Mouse (Mus musculus): Measurements from ENCODE around the gene Rab31. TPM values are rescaled to one million over a fixed set of nuclear protein-coding genes. Genes with fewer than 3 reads are reported as not detected.

Rab31 gene
- polyA plus RNA-seq, 1 experiment from 2014 or later: 36.7 TPM

DNA sequence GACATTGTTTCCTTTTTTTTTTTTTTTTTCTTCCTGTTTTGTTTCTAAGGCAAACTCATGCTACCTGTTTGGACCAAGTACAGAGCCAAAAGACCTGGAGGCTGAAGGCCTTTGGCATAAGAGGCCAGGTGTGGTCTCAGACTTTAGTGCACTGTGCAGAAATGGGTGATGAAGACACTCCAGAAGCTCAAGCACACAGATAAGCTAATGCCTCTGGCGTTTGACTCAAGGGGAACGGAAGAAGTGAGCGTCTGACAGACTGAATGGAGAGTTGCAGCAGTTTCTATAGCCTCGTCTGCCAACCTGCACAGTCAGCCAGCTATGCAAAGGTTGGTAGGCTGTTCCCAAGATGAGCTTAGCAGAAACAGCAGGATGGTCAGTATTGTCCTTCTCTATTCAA lies 116.9 kb downstream of the Rab31 start:
- Histone ChIP-seq H3K36me3 (no peaks in the 10 kb centered on the region), H3K27me3 (no peaks in the 10 kb centered on the region), H3K4me1 (no peaks in the 10 kb centered on the region), H3K4me3 (no peak overlapping the region), H3K9ac (no peak overlapping the region), H3K4me2 (no peak overlapping the region), H3K27ac (no peak overlapping the region), H3K9me3 (no peaks in the 10 kb centered on the region)
- 46% methylated on average over 4 of the region's 4 CpGs for WGBS
- no peak for ATAC-seq (ENCODE audit: borderline replicate concordance, extremely low read depth, low FRiP score, low TSS enrichment)

DNA sequence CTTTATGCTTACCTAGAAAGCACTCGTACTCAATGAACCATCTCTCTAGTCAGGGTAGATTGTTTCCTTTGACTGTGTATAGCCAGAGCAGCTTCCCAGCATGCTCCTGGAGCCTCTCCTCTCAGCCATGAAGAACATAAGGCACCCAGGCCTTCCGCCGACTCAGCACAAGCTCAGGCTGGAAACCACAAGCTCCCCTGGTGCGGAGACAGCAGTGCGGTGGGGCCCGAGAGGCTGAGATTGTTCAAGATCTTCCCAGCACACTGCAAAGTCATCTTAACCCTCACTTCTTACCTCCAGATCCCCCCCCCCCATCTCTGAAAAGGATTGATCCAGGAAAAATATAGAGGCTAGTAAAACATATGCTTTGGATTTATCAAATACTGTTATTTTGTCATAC lies 122.0 kb downstream of the Rab31 start:
- no peaks in the 10 kb centered on the region for H3K9me3 ChIP-seq
- no peak overlapping the region for H3K4me2 ChIP-seq
- no peaks in the 10 kb centered on the region for H3K36me3 ChIP-seq
- no peak overlapping the region for H3K27ac ChIP-seq
- no peak overlapping the region for H3K4me3 ChIP-seq
- H3K9ac ChIP-seq: no peak overlapping the region
- H3K27me3 ChIP-seq: no peaks in the 10 kb centered on the region
- no peak for ATAC-seq (ENCODE audit: borderline replicate concordance, extremely low read depth, low FRiP score, low TSS enrichment)
- no peaks in the 10 kb centered on the region for H3K4me1 ChIP-seq
- 88% methylated on average over 6 of the region's 6 CpGs for WGBS

DNA sequence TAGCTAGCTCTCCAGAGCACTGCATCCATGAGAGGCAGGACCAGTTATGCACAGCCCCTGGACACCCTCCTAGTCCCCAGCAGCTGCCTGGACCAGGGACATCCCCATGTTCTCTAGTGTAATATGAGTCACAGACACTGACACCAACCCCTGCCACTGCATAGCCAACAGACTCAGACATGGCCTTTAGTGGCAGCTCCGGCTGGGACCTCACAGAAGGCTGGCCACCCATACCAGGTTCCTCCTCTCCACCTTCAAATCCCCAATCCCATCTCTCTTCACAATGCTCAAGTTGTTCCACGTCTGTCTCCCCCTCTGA lies 123.4 kb downstream of the Rab31 start:
- Histone ChIP-seq H3K4me2 (no peak overlapping the region), H3K9me3 (no peaks in the 10 kb centered on the region), H3K36me3 (no peaks in the 10 kb centered on the region), H3K4me1 (no peaks in the 10 kb centered on the region), H3K27ac (no peak overlapping the region), H3K4me3 (no peak overlapping the region), H3K27me3 (no peaks in the 10 kb centered on the region), H3K9ac (no peak overlapping the region)
- WGBS: 81% methylated on average over 2 of the region's 2 CpGs
- ATAC-seq (ENCODE audit: borderline replicate concordance, extremely low read depth, low FRiP score, low TSS enrichment): no peak

DNA sequence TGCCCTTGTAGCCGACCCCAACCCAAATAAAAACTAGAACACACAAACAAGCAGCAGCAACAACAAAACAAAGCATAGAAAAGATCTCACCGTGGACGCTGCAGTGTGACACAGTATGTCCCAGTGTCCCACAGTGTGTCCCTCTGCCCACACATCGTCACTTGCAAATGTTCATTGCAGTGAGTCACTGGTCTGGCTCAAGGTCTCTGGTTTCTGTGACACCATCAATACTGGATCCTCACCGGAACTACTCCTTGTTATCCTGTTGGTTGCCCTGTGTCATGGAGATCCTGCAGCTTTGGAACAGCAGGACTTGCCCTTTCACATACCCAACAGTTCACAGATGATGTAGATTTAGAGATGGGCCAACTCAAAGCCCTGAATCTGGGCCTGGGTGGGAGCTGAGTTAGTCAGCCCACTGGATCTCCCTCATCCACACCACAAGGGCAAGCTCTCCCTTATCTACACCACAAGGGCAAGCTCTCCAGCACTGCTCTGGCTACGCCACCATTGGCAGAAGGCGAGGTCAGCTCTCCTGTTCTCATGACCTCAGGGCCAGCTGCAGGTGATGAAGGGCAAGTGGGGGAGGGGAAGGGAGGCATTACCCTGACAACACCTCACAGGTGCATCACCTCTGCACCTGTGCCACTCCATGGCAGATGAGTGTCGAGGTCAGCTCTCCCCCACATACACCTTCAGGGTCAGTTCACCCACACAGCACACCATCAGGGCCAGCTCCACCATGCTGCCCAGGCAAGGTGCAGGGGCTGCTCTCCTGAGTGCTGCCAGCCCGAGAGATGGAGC lies 124.0 kb downstream of the Rab31 start:
- Histone ChIP-seq H3K9ac (no peak overlapping the region), H3K4me3 (no peak overlapping the region), H3K9me3 (no peaks in the 10 kb centered on the region), H3K27me3 (no peaks in the 10 kb centered on the region), H3K36me3 (no peaks in the 10 kb centered on the region), H3K4me2 (no peak overlapping the region), H3K27ac (no peak overlapping the region), H3K4me1 (no peaks in the 10 kb centered on the region)
- WGBS: 80% methylated on average over 9 of the region's 9 CpGs
- peak; percentile 56; the same call in 1 of the 2 replicates for ATAC-seq (ENCODE audit: borderline replicate concordance, extremely low read depth, low FRiP score, low TSS enrichment)

DNA sequence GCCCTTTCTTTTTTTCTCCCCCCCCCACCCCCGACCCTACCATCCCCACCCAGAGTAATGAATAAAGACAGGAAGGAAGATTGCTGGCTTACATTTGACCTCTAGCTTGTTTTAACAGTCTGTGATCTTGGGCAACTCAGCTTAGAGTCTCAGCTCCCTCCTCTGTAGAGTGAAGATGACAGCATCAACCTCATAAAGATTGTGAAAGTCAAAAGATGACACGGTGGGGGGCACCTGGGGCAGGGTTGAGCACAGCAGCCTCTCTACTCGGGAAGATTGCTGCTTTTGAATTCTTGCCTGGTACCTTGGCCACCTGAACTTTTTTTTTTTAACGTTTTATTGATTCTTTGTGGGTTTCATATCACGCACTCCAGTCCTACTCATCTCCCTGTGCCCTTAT lies 124.6 kb downstream of the Rab31 start:
- H3K36me3 ChIP-seq: no peaks in the 10 kb centered on the region
- no peak overlapping the region for H3K4me3 ChIP-seq
- no peaks in the 10 kb centered on the region for H3K9me3 ChIP-seq
- no peak for ATAC-seq (ENCODE audit: borderline replicate concordance, extremely low read depth, low FRiP score, low TSS enrichment)
- no peak overlapping the region for H3K4me2 ChIP-seq
- WGBS: 58% methylated on average over 5 of the region's 5 CpGs
- no peak overlapping the region for H3K9ac ChIP-seq
- no peaks in the 10 kb centered on the region for H3K4me1 ChIP-seq
- H3K27me3 ChIP-seq: no peaks in the 10 kb centered on the region
- no peak overlapping the region for H3K27ac ChIP-seq

DNA sequence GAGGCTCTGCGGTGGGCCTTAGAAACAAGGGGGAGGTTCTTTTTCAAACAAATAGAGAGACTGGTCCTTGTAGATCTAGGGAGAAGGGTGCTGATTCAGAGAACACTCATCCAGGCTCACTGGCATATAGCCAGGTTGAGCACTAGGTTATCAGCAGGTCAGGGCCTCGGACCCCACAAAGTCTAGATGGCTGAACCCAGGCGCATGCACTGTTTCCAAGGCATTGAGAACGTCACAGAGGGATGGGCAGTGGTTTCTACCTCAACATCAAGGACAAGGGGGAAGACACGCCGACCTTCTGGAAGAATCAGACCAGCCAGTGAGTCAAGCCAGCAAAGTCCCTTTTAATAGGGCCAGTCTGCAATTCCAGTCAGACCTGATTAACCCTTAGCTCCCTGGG lies 125.3 kb downstream of the Rab31 start:
- Histone ChIP-seq H3K27me3 (no peaks in the 10 kb centered on the region), H3K36me3 (no peaks in the 10 kb centered on the region), H3K27ac (no peak overlapping the region), H3K4me1 (0 out of 2 replicates have a peak, but pooled peaks cover 4% of the 10 kb centered on the region), H3K4me3 (no peak overlapping the region), H3K9ac (no peak overlapping the region), H3K4me2 (no peak overlapping the region), H3K9me3 (no peaks in the 10 kb centered on the region)
- ATAC-seq (ENCODE audit: borderline replicate concordance, extremely low read depth, low FRiP score, low TSS enrichment): no peak
- 62% methylated on average over 6 of the region's 6 CpGs for WGBS

DNA sequence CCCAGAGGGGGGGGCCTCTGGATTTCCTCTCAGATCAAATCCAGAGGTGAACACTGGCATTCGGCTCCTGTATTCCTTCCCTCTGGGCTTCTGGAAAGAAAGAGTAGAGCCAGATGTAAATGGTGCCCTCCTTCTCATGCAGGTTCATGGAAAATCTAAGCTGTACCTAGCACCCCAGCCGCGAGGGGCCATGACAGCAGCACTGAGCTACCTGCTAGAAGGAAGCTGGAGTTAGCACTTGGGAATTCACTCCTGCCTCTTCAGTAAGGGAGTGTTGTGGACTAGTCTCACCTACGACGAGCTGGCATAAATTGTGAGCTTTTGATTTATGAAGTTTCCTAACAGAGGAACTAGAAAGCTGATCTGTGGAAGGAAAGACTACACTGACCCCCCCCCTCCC lies 129.0 kb downstream of the Rab31 start:
- peak overlapping the region; percentile 93 for H3K27ac ChIP-seq
- no peak overlapping the region for H3K9ac ChIP-seq
- no peaks in the 10 kb centered on the region for H3K9me3 ChIP-seq
- 65% methylated on average over 5 of the region's 5 CpGs for WGBS
- no peaks in the 10 kb centered on the region for H3K36me3 ChIP-seq
- 0 out of 2 replicates have a peak, but pooled peaks cover 4% of the 10 kb centered on the region for H3K4me1 ChIP-seq
- no peaks in the 10 kb centered on the region for H3K27me3 ChIP-seq
- no peak for ATAC-seq (ENCODE audit: borderline replicate concordance, extremely low read depth, low FRiP score, low TSS enrichment)
- no peak overlapping the region for H3K4me3 ChIP-seq
- H3K4me2 ChIP-seq: peak overlapping the region; percentile 21; the same call in 1 of the 2 replicates

DNA sequence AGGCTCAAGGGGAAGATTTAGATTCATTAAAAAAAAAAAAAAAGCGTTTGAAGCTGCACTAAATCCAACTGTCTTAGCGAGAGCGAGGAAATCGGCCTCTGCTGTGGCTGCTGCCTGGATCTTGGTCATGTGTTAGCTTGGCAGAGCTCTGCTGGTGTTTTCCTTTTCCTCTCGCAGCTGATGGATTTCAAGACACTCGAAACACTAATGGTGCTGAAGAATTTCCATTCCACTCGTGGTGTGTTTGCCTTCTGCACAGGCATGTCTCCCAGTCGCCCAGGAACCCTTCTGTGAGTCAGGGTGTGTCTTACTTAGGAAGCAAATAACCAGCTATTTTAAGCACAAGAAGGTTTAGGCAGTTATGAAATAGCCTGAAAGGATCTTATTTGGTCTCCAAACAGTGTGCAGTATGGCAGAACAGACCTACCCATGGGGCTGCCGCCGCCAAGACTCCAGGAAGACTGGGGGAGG lies 129.5 kb downstream of the Rab31 start:
- peak; percentile 69 for ATAC-seq (ENCODE audit: borderline replicate concordance, extremely low read depth, low FRiP score, low TSS enrichment)
- H3K27ac ChIP-seq: peak overlapping the region; percentile 93
- H3K4me2 ChIP-seq: peak overlapping the region; percentile 21; the same call in 1 of the 2 replicates
- no peaks in the 10 kb centered on the region for H3K36me3 ChIP-seq
- H3K9me3 ChIP-seq: no peaks in the 10 kb centered on the region
- no peak overlapping the region for H3K9ac ChIP-seq
- WGBS: 37% methylated on average over 10 of the region's 10 CpGs
- 0 out of 2 replicates have a peak, but pooled peaks cover 4% of the 10 kb centered on the region for H3K4me1 ChIP-seq
- no peaks in the 10 kb centered on the region for H3K27me3 ChIP-seq
- H3K4me3 ChIP-seq: no peak overlapping the region

DNA sequence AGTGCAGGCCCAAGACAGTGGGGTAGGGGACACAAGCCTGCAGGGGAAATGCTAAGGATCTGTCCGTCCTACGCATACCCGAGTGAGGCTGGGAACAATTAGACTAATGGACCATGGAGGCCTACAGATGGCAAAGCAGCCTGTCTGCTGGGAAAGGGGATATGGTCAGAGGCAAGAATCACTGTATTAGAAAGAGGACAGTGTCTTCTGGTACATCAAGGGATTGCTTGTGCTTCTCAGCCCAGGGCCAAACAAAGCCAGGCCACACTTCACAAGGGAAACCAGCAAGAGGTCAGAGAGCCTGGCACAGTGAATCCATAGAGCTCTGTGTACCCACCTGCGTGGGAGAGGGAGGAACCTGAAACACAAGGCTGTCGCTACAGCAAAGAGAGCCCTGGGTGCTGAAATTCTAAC lies 130.0 kb downstream of the Rab31 start:
- H3K9ac ChIP-seq: no peak overlapping the region
- WGBS: 73% methylated on average over 5 of the region's 5 CpGs
- 0 out of 2 replicates have a peak, but pooled peaks cover 4% of the 10 kb centered on the region for H3K4me1 ChIP-seq
- H3K9me3 ChIP-seq: no peaks in the 10 kb centered on the region
- no peaks in the 10 kb centered on the region for H3K27me3 ChIP-seq
- peak overlapping the region; percentile 21; the same call in 1 of the 2 replicates for H3K4me2 ChIP-seq
- no peak for ATAC-seq (ENCODE audit: borderline replicate concordance, extremely low read depth, low FRiP score, low TSS enrichment)
- H3K27ac ChIP-seq: peak overlapping the region; percentile 93
- H3K4me3 ChIP-seq: no peak overlapping the region
- no peaks in the 10 kb centered on the region for H3K36me3 ChIP-seq

DNA sequence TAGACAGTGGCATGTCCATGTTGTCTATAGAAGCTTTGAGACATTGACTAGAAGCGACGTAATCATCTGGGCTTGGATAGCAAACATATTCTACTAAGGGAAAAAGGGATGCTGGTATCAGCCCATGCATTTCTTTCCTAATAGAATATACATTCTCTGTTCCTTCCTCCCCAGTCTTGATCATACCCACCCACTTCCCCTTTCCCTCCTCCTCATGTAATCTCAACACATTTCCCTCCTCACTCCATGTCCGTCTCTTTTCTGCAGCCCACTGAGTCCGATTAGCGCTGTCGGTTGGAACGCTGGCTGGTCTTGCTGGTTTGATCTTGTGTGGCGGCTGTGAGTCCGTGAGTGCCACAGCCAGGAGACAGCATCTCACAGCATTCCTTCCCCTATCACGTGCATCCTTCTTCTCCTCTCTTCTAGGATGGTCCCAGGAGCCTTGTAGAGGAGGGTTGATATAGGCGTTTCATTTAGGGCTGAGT lies 130.8 kb downstream of the Rab31 start, which contains the start of gene Txndc2:
TSS of gene Txndc2 (minus strand) at position 435 of the 485 bp plus-strand sequence.
- Histone ChIP-seq H3K4me3 (no peak within 1 kb of the TSS), H3K36me3 (no peaks in the 10 kb centered on the region), H3K9ac (no peak within 1 kb of the TSS), H3K27me3 (no peaks in the 10 kb centered on the region), H3K9me3 (no peaks in the 10 kb centered on the region), H3K27ac (peak within 1 kb of the TSS; percentile 93), H3K4me1 (0 out of 2 replicates have a peak, but pooled peaks cover 4% of the 10 kb centered on the region), H3K4me2 (peak within 1 kb of the TSS; percentile 21; the same call in 1 of the 2 replicates)
- no peak for ATAC-seq (ENCODE audit: borderline replicate concordance, extremely low read depth, low FRiP score, low TSS enrichment)
- WGBS: 85% methylated on average over 11 of the region's 11 CpGs

DNA sequence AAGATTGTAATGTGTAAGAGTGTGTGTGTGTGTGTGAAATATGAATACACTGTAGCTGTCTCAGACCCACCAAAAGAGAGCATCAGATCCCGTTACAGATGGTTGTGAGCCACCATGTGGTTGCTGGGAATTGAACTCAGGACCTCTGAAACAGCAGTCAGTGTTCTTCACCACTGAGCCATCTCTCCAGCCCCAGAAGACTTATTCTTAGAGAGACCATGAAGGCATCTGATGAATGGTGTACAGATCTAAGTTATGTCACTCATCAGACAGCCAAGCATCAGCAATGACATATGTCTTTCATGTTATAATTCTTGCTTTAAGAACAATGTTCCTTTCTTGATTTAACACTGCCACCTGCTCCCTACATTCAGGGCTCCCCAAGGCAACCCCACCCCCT lies 133.4 kb downstream of the Rab31 start:
- no peak overlapping the region for H3K9ac ChIP-seq
- WGBS: 89% methylated on average over 1 of the region's 1 CpGs
- H3K4me1 ChIP-seq: 0 out of 2 replicates have a peak, but pooled peaks cover 4% of the 10 kb centered on the region
- no peak overlapping the region for H3K4me3 ChIP-seq
- H3K4me2 ChIP-seq: no peak overlapping the region
- H3K27ac ChIP-seq: no peak overlapping the region
- no peak for ATAC-seq (ENCODE audit: borderline replicate concordance, extremely low read depth, low FRiP score, low TSS enrichment)
- H3K36me3 ChIP-seq: no peaks in the 10 kb centered on the region
- no peaks in the 10 kb centered on the region for H3K9me3 ChIP-seq
- H3K27me3 ChIP-seq: no peaks in the 10 kb centered on the region

DNA sequence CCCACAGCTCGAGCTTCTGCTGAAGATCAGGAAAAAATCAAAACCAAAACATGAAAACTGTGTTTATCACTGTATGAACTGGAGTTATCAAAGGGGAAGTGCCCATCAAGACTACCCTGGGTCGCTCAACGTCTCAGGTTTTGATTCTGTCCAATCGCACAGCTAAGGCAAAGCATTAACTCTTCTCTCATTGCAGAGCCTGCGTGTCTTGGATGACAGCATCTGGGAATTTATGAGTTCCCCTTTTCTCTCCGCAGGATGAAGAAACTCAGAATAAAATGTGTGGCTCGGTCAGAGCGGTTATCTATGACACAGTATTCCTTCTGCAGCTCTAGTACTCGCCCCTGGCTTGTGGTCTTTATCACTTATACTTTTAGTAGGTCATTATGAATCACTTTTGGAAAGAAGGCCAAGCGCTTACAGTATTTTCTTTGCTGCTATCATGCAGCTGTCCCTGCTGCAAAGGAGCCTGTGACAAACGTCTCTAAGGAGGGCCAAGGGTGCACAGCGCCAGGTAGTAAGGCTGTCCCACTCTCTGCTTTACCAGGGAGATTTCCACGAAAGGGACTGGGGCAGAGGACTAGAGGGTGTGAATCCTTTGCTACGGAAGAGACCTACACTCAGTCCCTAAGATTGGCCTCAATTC lies 136.7 kb downstream of the Rab31 start:
- Histone ChIP-seq H3K27me3 (no peaks in the 10 kb centered on the region), H3K4me2 (no peak overlapping the region), H3K9me3 (no peaks in the 10 kb centered on the region), H3K36me3 (no peaks in the 10 kb centered on the region), H3K4me3 (no peak overlapping the region), H3K9ac (no peak overlapping the region), H3K4me1 (no peaks in the 10 kb centered on the region), H3K27ac (no peak overlapping the region)
- WGBS: 60% methylated on average over 14 of the region's 14 CpGs
- no peak for ATAC-seq (ENCODE audit: borderline replicate concordance, extremely low read depth, low FRiP score, low TSS enrichment)

Data from lung, embryonic 15.5 days (tissue).